Mouse (Mus musculus) stomach, postnatal 0 days (tissue): Measurements from ENCODE around the gene Dhx15. TPM values are rescaled to one million over a fixed set of nuclear protein-coding genes. Genes with fewer than 3 reads are reported as not detected.

ENCODE experiments used
- ATAC-seq: fragments of 200-750 bp; cut with Nextera tagmentation; 2 replicates; pipeline ENCODE4 v1.8.0; 2017; ENCODE audit not compliant: low FRiP score, low TSS enrichment
- DNase-seq: peaks from one replicate; pipeline ENCODE4 v3.0.0-alpha.2; 2016; ENCODE audit warnings: low spot score
- H3K27ac ChIP-seq: fragments of 300-500 bp; sonication (generic); replicated peaks from 2 replicates; pipeline ENCODE4 v1.5.1; 2014; ENCODE audit warnings: mild to moderate bottlenecking, control low read depth
- H3K27me3 ChIP-seq: fragments of 300-500 bp; sonication (generic); 2 replicates; pipeline ENCODE4 v1.6.1; 2014; ENCODE audit warnings: low read length; ENCODE audit not compliant: control insufficient read depth, insufficient read depth
- H3K36me3 ChIP-seq: fragments of 300-500 bp; sonication (generic); 2 replicates; pipeline ENCODE4 v1.6.1; 2014; ENCODE audit warnings: low read length, mixed read lengths; ENCODE audit not compliant: control insufficient read depth, insufficient read depth
- H3K4me1 ChIP-seq: fragments of 300-500 bp; sonication (generic); replicated peaks from 2 replicates; pipeline ENCODE4 v1.6.1; 2014; ENCODE audit warnings: antibody characterized with exemption; ENCODE audit not compliant: control insufficient read depth, insufficient read depth
- H3K4me2 ChIP-seq: fragments of 300-500 bp; sonication (generic); replicated peaks from 2 replicates; pipeline ENCODE4 v1.6.1; 2014; ENCODE audit warnings: low read depth, mild to moderate bottlenecking, control low read depth, moderate library complexity
- H3K4me3 ChIP-seq: fragments of 300-500 bp; sonication (generic); 2 replicates; pipeline ENCODE4 v1.5.1; 2014; ENCODE audit warnings: low read depth, low read length, control low read depth
- H3K9ac ChIP-seq: fragments of 300-500 bp; sonication (generic); 2 replicates; pipeline ENCODE4 v1.6.1; 2014; ENCODE audit warnings: mild to moderate bottlenecking, low read length, control low read depth, mixed read lengths
- H3K9me3 ChIP-seq: fragments of 300-500 bp; sonication (generic); 2 replicates; pipeline ENCODE4 v1.6.1; 2016; ENCODE audit warnings: low read length; ENCODE audit not compliant: control insufficient read depth
- CTCF ChIP-seq: IDR thresholded peaks from 2 replicates; pipeline ENCODE4 v1.5.1; 2016; ENCODE audit warnings: antibody characterized with exemption, low read depth, mild to moderate bottlenecking, moderate library complexity
- EP300 ChIP-seq: optimal IDR thresholded peaks from 2 replicates; pipeline ENCODE3; 2016; ENCODE audit warnings: antibody characterized with exemption
- WGBS: fragments of 180-500 bp; shearing (Covaris S2); extraction: QIAGEN DNeasy Blood & Tissue Kit; methylation state at CpG from one replicate; pipeline ENCODE4 v1.1.7; 2014; 5-methylcytosine and 5-hydroxymethylcytosine counted together
- polyA plus RNA-seq: library from polyadenylated mRNA; unstranded; fragments of >200 nt; fragmentation: Nextera tagmentation; extraction: Ambion mirVana; gene quantifications from 2 replicates; pipeline ENCODE4 v1.2.1, GENCODE M21; 2015

Gene Dhx15
- polyA plus RNA-seq, 1 experiment from 2014 or later, result 54.9 TPM

- ATAC-seq (no peak), DNase-seq (no peak)
- Histone ChIP-seq H3K4me2 (no peak overlapping the region), H3K9me3 (no peaks in the 10 kb centered on the region), H3K36me3 (peaks cover 3% of the 10 kb centered on the region; the same call in 1 of the 2 replicates), H3K4me1 (peaks cover 4% of the 10 kb centered on the region; the same call in 1 of the 2 replicates), H3K27ac (no peak overlapping the region), H3K4me3 (no peak overlapping the region), H3K27me3 (no peaks in the 10 kb centered on the region), H3K9ac (no peak overlapping the region)
- 74% methylated on average over 9 of the region's 9 CpGs for whole genome bisulfite sequencing
- TF ChIP-seq EP300, result no peak
- no peak for TF ChIP-seq CTCF
These were observed 48.4 kb downstream of the Dhx15 start for GRCm38 (mm10) chr5:52141936-52142335.

GRCm38 (mm10) chr5:52138819-52139218 is 51.5 kb downstream of the Dhx15 start:
- Histone ChIP-seq H3K9me3 (no peaks in the 10 kb centered on the region), H3K4me3 (no peak overlapping the region), H3K4me2 (0 out of 2 replicates have a peak overlapping the region, but pooled peaks have one; percentile 8), H3K4me1 (peaks cover 4% of the 10 kb centered on the region; the same call in 1 of the 2 replicates), H3K36me3 (no peaks in the 10 kb centered on the region; the same call in 1 of the 2 replicates), H3K9ac (no peak overlapping the region), H3K27ac (peak overlapping the region; percentile 83), H3K27me3 (no peaks in the 10 kb centered on the region)
- ATAC-seq, result peak; percentile 66
- WGBS, result 55% methylated on average over 6 of the region's 6 CpGs
- no peak for TF ChIP-seq CTCF
- no peak for TF ChIP-seq EP300
- no peak for DNase-seq

- peak overlapping the region; percentile 8; the same call in 1 of the 2 replicates for H3K4me2 ChIP-seq
- peak; percentile 91 for ATAC-seq
These were observed 52.2 kb downstream of the Dhx15 start for GRCm38 (mm10) chr5:52138134-52138533.

GRCm38 (mm10) chr5:52135460-52136141 is 54.7 kb downstream of the Dhx15 start:
- 68% methylated on average over 16 of the region's 16 CpGs for WGBS
- DNase-seq, result no peak

More at GRCm38 (mm10) chr5:52138134-52138533, 52.2 kb downstream of the Dhx15 start:
- Histone ChIP-seq H3K27me3 (no peaks in the 10 kb centered on the region), H3K36me3 (no peaks in the 10 kb centered on the region; the same call in 1 of the 2 replicates), H3K9me3 (no peaks in the 10 kb centered on the region), H3K4me1 (peaks cover 4% of the 10 kb centered on the region; the same call in 1 of the 2 replicates), H3K27ac (peak overlapping the region; percentile 83), H3K4me3 (no peak overlapping the region), H3K9ac (no peak overlapping the region)
- 43% methylated on average over 11 of the region's 11 CpGs for WGBS
- peak; percentile 70 for DNase-seq
- no peak for TF ChIP-seq EP300
- TF ChIP-seq CTCF, result no peak

GRCm38 (mm10) chr5:52132840-52133239 is 57.5 kb downstream of the Dhx15 start:
- Histone ChIP-seq H3K4me3 (no peak overlapping the region), H3K9me3 (no peaks in the 10 kb centered on the region), H3K9ac (no peak overlapping the region), H3K4me1 (peaks cover 4% of the 10 kb centered on the region; the same call in 1 of the 2 replicates), H3K27ac (no peak overlapping the region), H3K27me3 (no peaks in the 10 kb centered on the region), H3K4me2 (no peak overlapping the region), H3K36me3 (no peaks in the 10 kb centered on the region)
- 89% methylated on average over 7 of the region's 7 CpGs for WGBS
- ATAC-seq, result no peak
- TF ChIP-seq EP300 (no peak), CTCF (no peak)
- no peak for DNase-seq

More at GRCm38 (mm10) chr5:52135460-52136141, 54.7 kb downstream of the Dhx15 start:
- no peak for TF ChIP-seq CTCF
- TF ChIP-seq EP300, result no peak
- Histone ChIP-seq H3K27me3 (no peaks in the 10 kb centered on the region), H3K27ac (no peak overlapping the region), H3K9ac (no peak overlapping the region), H3K36me3 (no peaks in the 10 kb centered on the region), H3K9me3 (no peaks in the 10 kb centered on the region), H3K4me1 (peaks cover 4% of the 10 kb centered on the region; the same call in 1 of the 2 replicates), H3K4me3 (no peak overlapping the region), H3K4me2 (no peak overlapping the region)
- no peak for ATAC-seq

GRCm38 (mm10) chr5:52132092-52132491 is 58.2 kb downstream of the Dhx15 start:
- H3K27me3 ChIP-seq, result no peaks in the 10 kb centered on the region
- no peaks in the 10 kb centered on the region for H3K36me3 ChIP-seq
- 34% methylated on average over 9 of the region's 9 CpGs for WGBS
- H3K27ac ChIP-seq, result no peak overlapping the region
- no peaks in the 10 kb centered on the region for H3K4me1 ChIP-seq
- TF ChIP-seq CTCF (peak; percentile 79), EP300 (no peak)
- DNase-seq (peak; percentile 54), ATAC-seq (peak; percentile 52)
- H3K4me3 ChIP-seq, result no peak overlapping the region
- H3K9me3 ChIP-seq, result no peaks in the 10 kb centered on the region
- H3K9ac ChIP-seq, result no peak overlapping the region
- H3K4me2 ChIP-seq, result no peak overlapping the region
